Mouse (Mus musculus) liver, postnatal 0 days (tissue): Measurements from ENCODE around the gene Prdx5.

Source experiments
- CTCF ChIP-seq: sonication (generic); IDR thresholded peaks from 2 replicates; pipeline ENCODE4 v1.5.1; 2016; ENCODE audit warnings: antibody characterized with exemption, low read depth
- EP300 ChIP-seq: IDR thresholded peaks from 2 replicates; pipeline ENCODE4 v1.6.1; 2016; ENCODE audit warnings: antibody characterized with exemption, low read depth, mild to moderate bottlenecking

- TF ChIP-seq CTCF (no peak), EP300 (no peak)
Measured at GRCm38 (mm10) chr19:6893731-6894451, 16.0 kb downstream of the Prdx5 start.
